Mouse (Mus musculus) right cerebral cortex, postnatal 10 days (tissue): ENCODE data around the gene Epsti1.
A peak's percentile ranks its signal among the peaks of the same experiment; 100 is the strongest.

Experiments used
- DNase-seq, 2 experiments: peaks; one replicate each; pipeline ENCODE4 v3.0.0; 2021; ENCODE audit warnings: low spot score in 2 of 2

Gene Epsti1

GRCm38 (mm10) chr14:77923076-77923865 lies 19.2 kb downstream of the Epsti1 start:
- DNase-seq, result no peak

GRCm38 (mm10) chr14:77925414-77925813 lies 21.4 kb downstream of the Epsti1 start:
- no peak for DNase-seq

DNA sequence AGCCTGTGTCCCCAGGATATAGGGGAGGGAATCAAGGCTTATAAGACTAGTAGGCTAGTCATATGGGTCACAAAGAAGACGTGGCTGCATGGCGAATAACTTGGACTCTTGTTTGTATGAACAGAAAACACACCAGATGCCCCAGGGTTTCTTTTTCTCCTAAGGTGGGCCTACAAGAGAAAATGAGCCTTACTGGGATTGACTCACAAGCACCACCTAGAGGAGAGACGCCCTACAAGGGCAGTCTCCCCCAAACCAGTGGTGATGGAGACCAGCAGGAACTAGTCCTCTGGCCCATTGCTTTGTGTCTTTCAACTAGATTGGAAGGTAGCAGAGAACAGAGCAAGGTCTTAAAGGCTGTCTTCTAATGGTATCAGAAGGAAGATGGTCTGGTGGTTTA lies 22.7 kb downstream of the Epsti1 start:
- no peak for DNase-seq

DNA sequence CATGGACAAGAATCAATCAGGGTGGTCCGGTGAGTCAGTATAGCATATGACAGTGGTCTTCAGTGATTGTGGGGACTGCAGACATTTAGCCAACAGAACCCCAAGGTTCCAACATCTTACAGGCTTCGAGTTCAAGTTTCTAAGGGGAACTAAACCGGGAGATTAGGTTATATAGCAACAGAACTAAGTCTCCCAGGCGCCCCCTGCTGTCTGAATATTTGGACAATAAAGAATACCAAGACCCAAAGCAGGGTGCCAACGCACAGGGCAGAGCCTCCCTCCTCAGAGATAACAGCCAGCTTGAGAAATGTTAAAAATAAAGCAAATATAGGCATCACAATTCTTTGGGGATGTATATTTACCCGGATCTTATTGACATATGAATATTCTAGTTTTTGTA lies 24.0 kb downstream of the Epsti1 start:
- peak; percentile 52 to 75 for DNase-seq

DNA sequence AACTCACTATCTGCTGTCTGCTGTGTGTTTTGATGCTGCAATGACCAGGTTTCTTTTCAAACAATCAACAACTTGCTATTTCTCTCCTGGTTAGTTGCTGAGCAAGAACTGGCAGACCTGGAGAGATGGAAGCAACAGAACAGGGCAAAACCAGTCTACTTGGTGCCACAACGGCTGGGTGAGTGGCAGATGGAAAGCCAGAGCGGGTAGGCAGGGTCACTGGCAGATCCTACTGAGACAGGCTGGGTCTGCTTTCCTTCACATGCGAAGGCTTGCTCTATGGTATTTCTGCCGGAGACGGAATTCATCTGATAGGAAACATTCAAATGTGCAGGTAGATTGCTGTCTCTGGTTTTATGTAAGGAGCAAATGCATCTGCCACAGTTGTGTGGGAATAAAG lies 24.6 kb downstream of the Epsti1 start:
- no peak for DNase-seq

DNA sequence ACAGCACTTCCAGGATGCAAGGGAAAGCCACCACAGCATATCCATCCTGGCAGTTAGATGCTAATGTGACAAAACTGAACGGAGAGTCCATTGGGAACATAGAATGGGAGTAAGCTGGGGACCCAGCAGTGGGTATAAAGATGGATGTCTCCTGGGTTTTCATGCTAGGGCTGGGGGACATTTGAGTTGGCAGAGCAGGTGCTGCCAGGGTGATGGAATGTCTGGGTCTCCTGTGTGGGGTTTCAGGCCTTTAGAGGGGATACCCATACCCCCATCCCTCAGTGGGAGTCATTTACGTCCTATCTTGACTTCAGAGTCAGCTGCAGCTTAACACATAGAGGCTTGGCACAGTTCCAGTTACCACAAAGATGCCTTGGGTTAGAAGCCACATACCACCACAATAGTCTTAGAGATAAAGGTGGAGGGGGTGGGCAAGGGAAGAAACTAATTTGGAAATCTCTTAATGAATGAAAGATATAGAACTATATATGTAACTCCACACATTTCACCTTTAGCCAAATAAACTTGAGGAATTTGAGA lies 25.2 kb downstream of the Epsti1 start:
- DNase-seq, result no peak

DNA sequence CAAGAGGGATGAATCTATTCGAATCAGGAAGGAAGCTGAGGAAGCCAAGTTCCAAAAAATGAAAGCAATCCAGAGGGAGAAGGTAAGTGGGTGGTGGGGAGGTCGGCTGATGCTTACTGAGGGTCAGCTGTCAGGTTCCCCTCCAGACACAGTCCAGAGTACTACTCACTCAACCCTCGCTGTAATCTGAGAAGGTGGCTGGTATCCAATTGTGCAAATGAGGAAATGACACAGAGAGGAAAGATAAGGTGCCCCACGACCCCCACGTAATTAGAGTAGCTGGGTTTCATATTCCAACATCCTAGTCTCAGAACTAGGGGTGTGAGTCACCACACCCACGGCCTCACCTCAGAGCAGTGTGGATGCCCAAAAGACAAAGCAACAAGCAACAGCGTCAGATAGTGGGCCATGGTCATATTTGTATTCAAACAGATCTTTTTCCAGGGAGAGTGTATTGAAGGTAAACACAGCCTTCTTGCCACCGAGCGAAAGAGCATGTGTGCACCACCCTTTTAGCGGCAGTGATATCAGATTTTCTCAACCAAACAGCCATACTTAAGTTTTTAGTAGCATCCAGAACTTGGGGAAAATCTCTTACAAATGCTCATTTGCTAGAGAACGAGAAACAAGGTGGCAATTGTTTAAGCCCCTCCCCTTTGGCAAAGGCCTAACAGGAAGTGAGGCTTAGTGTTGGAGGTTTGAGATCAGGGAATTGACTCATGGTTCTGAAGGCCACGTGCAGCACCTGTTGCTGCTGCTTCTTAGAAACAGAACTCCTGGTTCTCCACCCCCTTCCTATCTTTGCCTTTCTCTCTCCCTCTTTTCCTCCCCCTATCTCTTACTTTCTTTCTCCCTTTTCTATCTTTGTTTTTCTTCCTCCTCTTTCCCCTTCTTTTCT lies 28.4 kb downstream of the Epsti1 start:
- no peak for DNase-seq

GRCm38 (mm10) chr14:77933243-77933642 lies 29.2 kb downstream of the Epsti1 start:
- no peak for DNase-seq

DNA sequence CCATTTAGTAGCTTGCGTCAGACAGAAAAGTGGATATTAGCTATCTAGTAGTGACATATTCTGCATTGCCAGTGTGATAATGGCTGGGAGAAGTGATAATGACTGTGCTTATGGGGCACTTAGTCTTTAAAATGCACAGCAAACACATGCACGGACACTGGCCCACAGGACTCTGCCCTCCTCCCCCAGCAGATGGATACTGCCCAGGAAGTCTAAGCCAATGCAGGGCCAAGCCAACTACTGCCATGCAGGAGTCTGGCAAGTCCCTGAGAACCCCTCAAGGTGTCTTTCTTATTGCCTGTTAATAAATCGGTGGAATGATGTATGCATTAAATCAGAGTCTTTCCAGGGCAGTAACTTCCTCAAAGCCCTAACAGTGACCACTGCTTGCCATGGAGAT lies 30.4 kb downstream of the Epsti1 start:
- DNase-seq, result no peak

- no peak for DNase-seq
Observed at GRCm38 (mm10) chr14:77941105-77941504, 37.1 kb downstream of the Epsti1 start.

GRCm38 (mm10) chr14:77942235-77942634 lies 38.2 kb downstream of the Epsti1 start:
- no peak for DNase-seq

DNA sequence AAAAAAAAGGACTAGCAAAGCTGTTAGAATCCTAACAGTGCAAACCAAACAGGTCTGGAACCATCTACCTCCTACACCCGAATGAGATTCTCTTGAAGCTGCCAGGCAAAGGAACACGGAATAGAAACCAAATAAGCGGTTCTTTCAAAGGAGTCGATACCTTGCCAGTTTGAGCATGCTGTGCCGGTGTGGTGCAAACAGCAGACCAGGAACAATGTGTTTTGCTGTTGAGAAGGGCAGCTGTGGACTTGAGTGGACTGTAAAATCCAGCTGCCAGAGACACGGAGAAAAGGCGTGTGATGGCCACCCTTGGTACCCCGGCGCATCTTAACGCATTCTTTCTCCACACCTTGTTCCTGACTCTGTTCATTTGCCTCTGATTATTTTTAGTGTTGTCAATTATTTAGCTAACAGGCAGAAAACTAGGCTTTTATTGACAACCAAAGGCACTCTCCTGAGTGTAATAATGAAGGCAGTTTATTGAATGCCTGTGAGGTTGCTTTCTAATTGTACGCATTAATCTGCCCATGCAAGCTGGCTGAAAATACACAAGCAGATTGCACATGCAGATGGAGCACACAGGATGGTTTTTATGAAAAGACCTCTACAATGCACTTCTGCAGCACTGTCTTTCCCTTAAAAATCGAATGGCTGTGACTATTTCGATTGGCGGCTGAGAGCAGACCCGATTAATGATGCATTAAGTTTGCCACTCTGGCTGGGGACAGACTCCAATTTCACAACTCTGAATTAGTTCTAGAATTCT lies 38.9 kb downstream of the Epsti1 start:
- DNase-seq, result no peak

DNA sequence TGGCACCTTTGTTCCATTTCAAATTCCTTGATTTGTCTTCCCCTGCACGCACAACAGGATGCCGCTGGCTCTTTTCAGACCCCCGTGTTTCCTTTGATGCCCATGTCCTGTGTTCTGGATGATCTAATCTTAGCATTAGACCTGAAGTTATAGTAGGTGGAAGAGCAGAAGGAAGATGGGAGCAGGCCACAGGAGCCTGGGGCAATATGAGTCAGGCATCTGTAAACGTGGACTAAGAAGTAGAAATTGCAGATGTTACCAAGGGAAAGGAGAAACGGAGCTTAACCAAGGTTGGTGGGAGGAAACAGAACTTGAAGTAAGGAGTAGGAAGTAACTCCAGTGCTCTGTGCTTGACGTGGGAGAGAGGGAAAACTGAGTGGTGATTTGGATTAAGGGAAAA lies 57.7 kb downstream of the Epsti1 start:
- no peak for DNase-seq

DNA sequence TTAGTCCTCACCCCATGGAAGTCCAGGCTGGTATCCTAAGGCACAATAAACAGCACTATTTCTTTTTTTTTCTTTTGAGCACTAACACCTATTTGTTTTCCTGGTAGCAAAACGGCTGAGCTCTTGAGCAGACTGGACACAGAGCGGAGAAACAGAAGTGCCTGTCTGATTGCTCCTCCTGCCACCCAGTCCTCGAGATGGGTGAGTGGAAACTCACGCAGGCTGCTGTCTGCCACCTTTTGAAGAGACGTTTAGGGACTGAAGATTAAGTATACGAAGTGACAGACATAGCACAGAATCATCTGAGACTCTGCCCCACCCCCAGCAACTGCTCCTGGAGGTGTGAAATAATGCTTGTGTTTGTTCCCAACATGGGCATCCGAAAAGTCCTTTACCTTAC lies 59.5 kb downstream of the Epsti1 start:
- DNase-seq, result no peak

GRCm38 (mm10) chr14:77971355-77971754 lies 67.3 kb downstream of the Epsti1 start:
- DNase-seq, result no peak

- no peak for DNase-seq
Observed at GRCm38 (mm10) chr14:77974221-77974620, 70.2 kb downstream of the Epsti1 start.

DNA sequence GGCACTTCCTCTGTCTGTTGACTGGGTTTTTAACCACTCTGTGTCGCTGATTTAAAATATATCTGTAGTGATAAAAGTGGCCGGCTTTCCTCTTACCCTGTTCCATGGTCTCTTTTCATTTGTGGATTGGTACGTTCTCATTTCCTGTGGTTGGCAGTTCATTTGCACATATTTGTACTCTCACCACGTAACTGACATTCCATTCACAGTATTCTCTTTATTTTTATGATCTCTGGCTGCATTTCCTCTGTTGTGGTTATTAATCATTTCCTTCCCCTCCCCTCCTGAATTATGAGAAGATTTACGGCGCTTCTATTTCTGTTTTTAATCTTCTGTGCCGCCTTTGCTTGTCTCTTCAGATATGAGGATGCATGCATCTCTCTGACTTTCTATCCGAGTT lies 71.7 kb downstream of the Epsti1 start:
- DNase-seq, result no peak

GRCm38 (mm10) chr14:77981516-77981915 lies 77.5 kb downstream of the Epsti1 start:
- DNase-seq, result no peak

DNA sequence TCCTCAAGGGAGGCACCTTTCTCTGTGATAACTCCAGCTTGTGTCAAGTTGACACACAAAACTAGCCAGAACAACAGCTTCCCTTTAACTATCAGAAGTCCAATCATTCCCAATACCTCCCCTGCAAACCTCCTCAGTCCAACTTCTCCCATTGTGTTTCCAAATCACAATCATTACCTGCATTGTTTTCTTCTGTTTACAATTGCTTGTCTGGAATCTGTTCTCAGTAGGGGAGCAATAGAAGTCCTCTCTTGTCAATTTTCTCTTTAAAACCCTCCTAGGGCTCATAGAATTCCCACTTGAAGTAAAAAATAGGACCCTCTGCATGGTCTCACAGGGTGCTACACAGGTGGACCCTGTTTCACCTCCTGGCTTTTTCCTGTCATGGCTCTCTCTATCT lies 93.7 kb downstream of the Epsti1 start:
- DNase-seq, result no peak

GRCm38 (mm10) chr14:78004486-78004885 lies 100.4 kb downstream of the Epsti1 start:
- no peak for DNase-seq

GRCm38 (mm10) chr14:78008019-78008418 lies 104.0 kb downstream of the Epsti1 start:
- DNase-seq, result no peak

DNA sequence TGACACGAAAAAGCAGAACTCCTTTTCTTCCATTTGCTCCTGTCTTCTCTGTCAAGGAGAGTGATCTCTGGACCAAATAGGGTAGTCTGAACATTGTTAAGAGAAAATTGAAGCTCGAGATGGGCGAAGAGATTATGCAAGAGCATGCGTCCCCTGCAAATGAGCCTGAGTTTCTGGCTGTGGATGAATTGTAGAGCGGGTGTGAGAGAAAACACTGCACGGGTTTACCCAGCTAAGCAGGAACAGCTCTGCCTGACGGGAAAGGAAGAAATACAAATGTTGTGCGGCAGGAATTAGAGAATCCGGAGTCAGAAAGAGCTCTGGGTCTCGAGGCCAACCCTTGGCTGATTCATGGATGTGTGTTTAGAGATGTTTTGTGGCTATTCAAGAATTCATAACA lies 107.8 kb downstream of the Epsti1 start:
- no peak for DNase-seq
